Mouse (Mus musculus) lung, adult 18-20 months (tissue): ENCODE data around the gene Gm4969.
"Not testable (repeated sequence)": the region's sequence is repeated elsewhere in the genome, so short reads cannot be mapped to it uniquely, and the experiment has no call there.

Source experiments
- DNase-seq, 2 experiments: peaks; one replicate each; pipeline ENCODE4 v3.0.0; 2022; ENCODE audit warnings: mixed read lengths in 2 of 2

Gm4969 gene

DNA sequence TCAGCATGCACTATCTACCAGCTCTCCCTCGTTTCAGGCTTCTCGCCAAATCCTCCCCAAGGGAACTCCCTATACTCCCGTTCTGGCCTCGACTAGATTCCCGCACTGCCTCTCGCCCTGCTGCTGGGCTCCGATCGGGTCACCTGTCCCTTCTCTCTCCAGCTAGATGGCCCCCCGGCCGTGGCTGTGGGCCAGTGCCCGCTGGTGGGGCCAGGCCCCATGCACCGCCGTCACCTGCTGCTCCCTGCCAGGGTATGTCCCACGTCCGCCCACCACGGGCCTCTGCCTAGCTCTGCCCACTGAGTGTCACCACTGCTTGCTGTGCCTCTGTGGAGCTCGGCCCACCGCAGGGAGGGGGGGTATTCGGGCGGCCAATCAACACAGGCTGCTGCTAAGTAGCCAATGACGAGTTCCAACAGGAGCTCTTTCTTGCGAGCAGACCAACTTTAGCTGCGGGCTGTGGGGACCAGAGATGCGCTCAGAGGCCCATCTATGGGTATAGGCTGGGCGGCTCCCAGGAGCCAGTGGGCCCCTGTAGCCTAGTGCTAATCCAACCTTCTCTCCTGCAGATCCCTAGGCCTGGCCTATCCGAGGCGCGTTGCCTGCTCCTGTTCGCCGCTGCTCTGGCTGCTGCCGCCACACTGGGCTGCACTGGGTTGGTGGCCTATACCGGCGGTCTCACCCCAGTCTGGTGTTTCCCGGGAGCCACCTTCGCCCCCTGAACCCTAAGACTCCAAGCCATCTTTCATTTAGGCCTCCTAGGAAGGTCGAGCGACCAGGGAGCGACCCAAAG is 25.6 kb downstream of the Gm4969 start:
- DNase-seq, result peak in 1 of 2 experiments; percentile 44

- DNase-seq, result no peak
These were observed 26.3 kb downstream of the Gm4969 start for GRCm38 (mm10) chr7:19091913-19092312.

GRCm38 (mm10) chr7:19088813-19089212 is 29.4 kb downstream of the Gm4969 start:
- peak in 1 of 2 experiments; percentile 60 for DNase-seq

DNA sequence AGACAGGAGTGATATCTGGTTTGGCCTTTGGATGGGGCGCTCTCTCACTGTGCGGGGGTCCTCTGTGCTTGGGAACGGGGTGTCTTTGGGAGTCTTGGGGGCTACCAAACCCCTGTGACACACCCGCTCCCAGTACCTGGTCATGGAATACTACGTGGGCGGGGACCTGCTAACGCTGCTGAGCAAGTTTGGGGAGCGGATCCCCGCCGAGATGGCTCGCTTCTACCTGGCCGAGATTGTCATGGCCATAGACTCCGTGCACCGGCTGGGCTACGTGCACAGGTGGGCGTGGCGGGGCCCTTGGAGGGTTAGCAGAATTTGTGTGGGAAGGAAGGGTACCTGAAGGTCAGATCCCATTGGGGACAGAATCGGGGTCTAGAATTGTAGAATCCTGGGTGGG is 31.4 kb downstream of the Gm4969 start:
- no peak for DNase-seq

DNA sequence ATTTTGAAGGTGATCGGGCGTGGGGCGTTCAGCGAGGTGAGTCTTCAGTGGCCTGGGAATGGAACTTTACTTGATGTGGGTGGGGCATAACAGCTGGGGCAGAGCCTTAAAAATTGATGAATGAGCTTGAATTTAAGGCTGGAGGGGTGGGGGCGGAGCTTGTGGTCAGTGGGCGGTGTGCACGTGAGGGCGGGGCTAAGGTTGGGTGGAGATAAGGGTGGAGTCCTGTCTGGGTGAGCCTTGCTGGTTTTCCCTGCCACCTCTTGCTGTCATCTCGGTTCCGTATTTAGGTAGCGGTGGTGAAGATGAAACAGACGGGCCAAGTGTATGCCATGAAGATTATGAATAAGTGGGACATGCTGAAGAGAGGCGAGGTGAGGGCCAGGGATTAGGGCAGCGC is 32.1 kb downstream of the Gm4969 start:
- DNase-seq, result peak; percentile 65 to 66

- no peak for DNase-seq
These were observed 32.7 kb downstream of the Gm4969 start for GRCm38 (mm10) chr7:19085495-19085894.

DNA sequence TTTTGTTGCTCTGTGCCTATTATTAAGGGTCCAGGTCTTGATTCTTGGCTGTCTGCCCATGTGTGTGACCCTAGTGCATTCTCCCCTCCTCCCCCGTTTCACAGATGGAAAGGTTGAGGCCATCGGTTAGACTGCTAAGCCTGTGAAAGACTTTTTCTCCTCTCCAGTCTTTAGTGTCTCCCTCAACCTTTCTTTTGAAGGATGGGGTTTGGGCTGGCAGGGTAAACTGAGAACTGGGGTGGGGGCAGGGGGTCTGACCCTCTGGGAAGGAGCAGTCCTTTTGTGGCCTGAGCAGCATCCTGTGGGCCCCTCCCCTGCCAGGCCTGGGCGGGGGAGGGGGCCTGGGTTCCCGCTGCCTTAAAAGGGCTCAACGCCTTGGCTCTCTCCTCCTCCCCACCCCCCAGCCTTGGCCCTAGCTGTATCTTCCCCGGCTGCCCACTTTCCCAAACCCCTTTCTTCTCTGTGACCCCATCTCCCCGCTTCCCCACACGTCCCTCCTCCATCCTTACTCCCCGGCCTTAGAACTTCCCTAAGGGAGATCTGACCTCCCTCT is 33.2 kb downstream of the Gm4969 start:
- DNase-seq, result no peak

DNA sequence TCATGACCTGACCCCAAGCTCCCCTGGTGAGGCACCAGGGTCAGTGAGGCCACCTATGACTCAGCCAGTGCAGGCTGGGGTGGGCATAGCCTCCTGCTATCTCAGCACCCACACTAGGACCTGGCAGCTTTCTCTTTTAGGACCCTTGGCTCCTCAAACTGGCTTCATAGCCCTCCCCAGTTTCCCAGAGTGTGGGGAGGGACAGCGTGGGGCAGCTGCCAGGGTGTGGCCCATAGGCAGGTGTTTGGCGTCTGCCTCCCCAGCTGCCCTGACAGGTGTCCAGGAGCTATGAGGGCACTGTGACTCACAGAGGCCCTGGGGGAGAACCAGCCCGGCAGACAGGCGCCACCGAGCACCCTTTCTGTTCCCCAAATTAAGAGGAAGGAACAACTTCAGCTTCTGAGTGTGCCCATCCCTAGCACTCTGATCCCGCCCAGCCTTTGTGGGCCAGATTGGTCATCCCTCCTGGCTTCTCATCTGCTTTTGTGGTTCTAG is 33.8 kb downstream of the Gm4969 start:
- peak; percentile 39 to 60 for DNase-seq

GRCm38 (mm10) chr7:19083701-19084100 is 34.5 kb downstream of the Gm4969 start, which contains the start of gene Dmpk:
Gene Dmpk, plus strand, starts transcription at chr7:19083849.
- DNase-seq, result no peak

DNA sequence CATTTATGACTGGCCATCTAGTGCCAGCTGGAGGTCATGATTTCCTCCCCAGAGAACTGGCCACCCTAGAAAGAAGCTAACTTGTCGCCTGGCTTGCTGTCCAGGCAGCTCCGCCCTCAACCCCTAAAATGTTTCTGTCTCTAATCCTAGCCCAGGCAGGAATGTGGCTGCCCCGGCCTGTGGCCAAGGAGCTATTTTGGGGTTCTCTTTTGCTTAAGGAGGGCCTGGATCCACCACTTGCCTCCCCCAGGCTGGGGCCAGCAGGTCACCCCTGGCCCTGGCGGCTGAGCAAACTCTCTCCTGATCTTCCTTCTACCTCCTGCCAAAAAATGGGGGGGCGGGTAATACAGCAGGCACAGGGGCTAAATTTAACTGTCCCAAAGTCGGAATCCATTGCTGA is 35.1 kb downstream of the Gm4969 start:
- peak; percentile 48 to 52 for DNase-seq

- no peak for DNase-seq
These were observed 36.0 kb downstream of the Gm4969 start for GRCm38 (mm10) chr7:19082171-19082570.

DNA sequence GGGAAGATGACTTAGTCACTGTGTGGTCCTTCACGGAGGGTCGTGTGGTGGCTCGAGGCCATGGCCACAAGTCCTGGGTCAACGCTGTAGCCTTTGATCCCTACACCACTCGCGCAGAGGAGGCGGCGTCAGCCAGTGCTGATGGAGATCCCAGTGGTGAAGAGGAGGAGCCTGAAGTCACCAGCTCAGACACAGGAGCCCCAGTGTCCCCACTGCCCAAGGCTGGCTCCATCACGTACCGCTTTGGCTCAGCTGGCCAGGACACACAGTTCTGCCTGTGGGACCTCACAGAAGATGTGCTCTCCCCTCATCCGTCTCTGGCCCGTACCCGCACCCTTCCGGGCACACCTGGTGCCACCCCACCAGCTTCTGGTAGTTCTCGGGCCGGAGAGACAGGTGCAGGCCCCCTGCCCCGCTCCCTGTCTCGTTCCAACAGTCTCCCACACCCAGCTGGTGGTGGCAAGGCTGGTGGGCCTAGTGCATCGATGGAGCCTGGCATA is 37.7 kb downstream of the Gm4969 start:
- DNase-seq, result no peak

DNA sequence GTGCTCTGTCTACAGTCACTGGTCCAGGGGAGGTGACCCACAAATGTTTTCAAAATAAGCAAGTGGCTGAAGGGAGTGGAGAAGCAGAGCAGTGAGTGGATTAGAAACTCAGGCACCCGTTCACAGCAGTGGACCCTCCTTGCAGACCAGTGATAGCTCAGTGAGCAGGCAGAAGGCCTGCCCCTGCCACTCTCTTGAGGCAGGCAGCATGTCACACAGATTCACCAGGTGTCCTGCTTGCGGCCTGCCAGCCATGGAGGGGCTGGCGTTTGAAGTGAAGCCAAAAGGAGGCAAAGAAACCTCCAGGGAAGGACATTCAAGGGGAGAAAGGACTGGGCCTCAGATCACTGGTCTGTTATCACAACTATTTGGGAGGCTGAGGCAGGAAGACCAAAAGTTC is 39.4 kb downstream of the Gm4969 start:
- no peak for DNase-seq

GRCm38 (mm10) chr7:19077761-19078160 is 40.4 kb downstream of the Gm4969 start:
- peak; percentile 51 to 71 for DNase-seq

- no peak for DNase-seq
These were observed 41.6 kb downstream of the Gm4969 start for GRCm38 (mm10) chr7:19076586-19076991.

DNA sequence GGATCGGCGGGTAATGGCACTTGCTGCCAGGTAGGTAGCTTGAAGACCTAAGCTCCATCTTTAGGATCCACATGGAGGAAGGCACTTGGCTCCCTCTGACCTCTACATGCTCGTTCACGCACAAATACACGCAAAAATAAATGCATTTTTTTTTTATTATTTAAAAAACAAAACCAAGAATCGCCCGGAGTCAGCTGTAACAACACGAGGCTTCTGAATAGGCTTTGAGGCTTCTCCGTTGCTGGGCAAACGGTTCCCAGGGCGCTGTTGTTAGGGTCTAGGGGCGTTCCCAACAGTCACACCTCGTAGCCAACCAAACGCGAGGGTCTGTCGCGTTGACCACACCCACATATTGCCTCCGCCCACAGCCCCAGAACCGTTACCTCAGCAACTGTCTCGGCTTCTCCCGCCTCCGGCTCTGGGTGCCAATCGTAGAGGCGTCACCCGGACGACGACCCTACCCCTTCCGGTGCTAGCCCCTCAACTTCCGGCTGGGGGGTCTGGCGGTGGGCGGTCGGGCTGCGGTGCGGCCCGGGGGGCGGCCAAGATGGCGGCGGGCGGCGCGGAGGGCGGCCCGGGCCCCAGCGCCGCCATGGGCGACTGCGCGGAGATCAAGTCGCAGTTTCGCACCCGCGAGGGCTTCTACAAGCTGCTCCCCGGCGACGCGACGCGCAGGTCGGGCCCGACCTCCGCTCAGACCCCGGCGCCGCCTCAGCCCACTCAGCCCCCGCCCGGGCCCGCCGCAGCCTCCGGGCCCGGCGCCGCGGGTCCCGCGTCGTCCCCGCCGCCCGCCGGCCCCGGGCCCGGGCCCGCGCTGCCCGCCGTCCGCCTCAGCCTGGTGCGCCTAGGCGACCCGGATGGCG is 42.2 kb downstream of the Gm4969 start, which contains the start of gene Dmwd:
Dmwd (plus strand) TSS at position 505 of the 863 bp plus-strand sequence.
- peak; percentile 96 to 97 for DNase-seq

DNA sequence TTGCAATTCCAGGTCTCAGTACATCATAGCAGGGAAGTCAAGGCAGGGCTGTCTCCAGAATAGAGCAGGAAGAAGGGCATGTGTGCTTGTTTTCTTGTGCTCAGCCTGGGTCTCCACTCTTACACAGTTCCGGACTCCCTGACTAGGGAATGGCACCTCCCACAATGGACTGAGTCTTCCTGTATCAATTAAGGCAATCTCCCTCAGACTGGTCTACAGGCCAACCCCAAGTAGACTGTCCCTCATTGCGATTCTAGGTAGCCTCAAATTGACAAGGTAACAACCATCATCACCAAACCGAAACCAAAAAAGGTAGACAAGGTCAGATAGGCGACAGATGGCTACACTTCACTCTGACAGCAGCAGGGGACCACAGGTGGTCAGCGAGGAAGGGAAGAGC is 42.9 kb downstream of the Gm4969 start:
- DNase-seq, result no peak

GRCm38 (mm10) chr7:19074494-19074893 is 43.7 kb downstream of the Gm4969 start:
- DNase-seq, result no peak

DNA sequence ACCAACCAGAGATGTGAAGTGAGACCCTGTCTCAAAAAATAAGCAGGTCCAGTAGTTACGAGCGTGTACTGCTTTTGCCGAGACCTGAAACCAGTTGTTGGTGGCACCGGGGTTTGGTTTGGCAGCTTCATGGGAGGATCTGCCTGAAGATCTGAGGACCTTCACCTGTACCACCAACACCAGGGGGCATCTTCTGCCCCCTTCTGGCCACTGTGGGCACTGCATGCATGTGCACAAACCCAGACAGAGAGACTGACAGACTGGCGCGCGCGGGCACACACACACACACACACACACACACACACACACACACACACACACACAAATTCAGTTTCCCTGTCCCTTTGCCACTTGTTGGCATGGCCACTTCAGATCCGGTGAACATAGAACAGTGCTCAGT is 44.7 kb downstream of the Gm4969 start:
- no peak for DNase-seq

- not testable (repeated sequence) for DNase-seq
These were observed 47.1 kb downstream of the Gm4969 start for GRCm38 (mm10) chr7:19071024-19071423.

- no peak for DNase-seq
These were observed 48.7 kb downstream of the Gm4969 start for GRCm38 (mm10) chr7:19069500-19069899.

DNA sequence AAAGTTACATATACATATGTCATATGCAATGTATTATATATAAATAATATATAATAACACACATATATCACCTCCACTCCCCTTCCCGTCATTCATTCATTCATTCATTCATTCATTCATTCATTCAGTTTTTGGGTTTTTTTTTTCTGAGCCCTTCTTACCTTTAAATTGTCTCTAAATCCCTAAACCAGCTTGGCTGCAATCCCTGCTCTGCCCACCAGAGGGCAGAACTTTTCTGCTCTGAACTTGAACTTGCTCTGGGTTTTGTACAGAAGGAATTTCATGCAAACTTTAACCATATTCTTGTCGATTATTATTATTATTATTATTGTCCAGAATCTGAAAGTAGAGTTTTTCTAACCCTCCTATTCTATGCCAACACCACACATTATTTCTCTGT is 49.5 kb downstream of the Gm4969 start:
- peak; percentile 64 to 69 for DNase-seq

GRCm38 (mm10) chr7:19067935-19068334 is 50.2 kb downstream of the Gm4969 start:
- DNase-seq, result no peak
